In the genomic region with DNA sequence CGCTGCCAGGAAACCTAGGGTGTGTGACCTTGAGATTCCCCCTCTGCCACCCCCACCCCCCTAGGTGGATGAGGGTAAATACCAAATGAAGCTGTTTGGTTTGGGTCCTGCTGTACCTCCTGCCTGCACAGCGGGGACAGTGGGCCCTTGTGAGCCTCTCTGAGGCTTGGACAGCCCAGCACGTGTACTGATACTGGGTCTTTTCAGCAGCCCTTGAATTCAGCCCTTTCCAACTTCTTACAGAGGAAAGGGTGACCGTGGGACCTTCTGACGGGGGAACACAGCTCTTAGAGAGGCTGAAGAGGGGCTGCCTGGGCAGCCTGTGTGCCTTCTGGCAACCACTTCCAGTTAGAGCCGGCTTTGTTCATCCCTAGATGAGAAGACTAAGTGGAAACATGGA, we compare ENCODE assay signal across 16 mouse cellular contexts.
A peak's percentile ranks its signal among the peaks of the same experiment; 100 is the strongest.
DNase-seq lines count a peak whose midpoint lies in the region; ATAC-seq lines count a peak whose summit lies in the region.
"Had no signal": no experiment of that assay in that cellular context is flagged by ENCODE, and none has a peak within 500 bp of the region (broad histone marks: within the 10 kb centered on the region; RNA-seq: fewer than 3 reads in every experiment).

No protein-coding gene starts in this region.

- H3K9me3 ChIP-seq in hindbrain, embryonic 10.5 days = no peaks in the 10 kb centered on the region
- H3K9me3 ChIP-seq in hindbrain, embryonic 14.5 days (ENCODE audit: control insufficient read depth, low read length) = no peaks in the 10 kb centered on the region
- H3K9me3 ChIP-seq in midbrain, embryonic 12.5 days = no peaks in the 10 kb centered on the region
- no peaks in the 10 kb centered on the region for H3K9me3 ChIP-seq in midbrain, embryonic 13.5 days
- no peaks in the 10 kb centered on the region for H3K9me3 ChIP-seq in limb, embryonic 13.5 days
- H3K9me3 ChIP-seq: embryonic facial prominence, embryonic 15.5 days had no signal

- H3K4me2 ChIP-seq in hindbrain, embryonic 14.5 days (replicated peaks) = no peak overlapping the region
- no peak overlapping the region for H3K4me2 ChIP-seq in midbrain, embryonic 12.5 days (replicated peaks)
- H3K4me2 ChIP-seq in midbrain, embryonic 13.5 days (replicated peaks) = no peak overlapping the region
- no peak overlapping the region for H3K4me2 ChIP-seq in limb, embryonic 13.5 days (replicated peaks)
- H3K4me2 ChIP-seq: embryonic facial prominence, embryonic 15.5 days had no signal

- H3K27ac ChIP-seq in hindbrain, embryonic 10.5 days = peak overlapping the region; percentile 66
- H3K27ac ChIP-seq in hindbrain, embryonic 14.5 days = no peak overlapping the region
- peak overlapping the region; percentile 1; the same call in 1 of the 2 replicates for H3K27ac ChIP-seq in midbrain, embryonic 12.5 days (replicated peaks)
- H3K27ac ChIP-seq in midbrain, embryonic 13.5 days = no peak overlapping the region; the same call in 1 of the 2 replicates
- H3K27ac ChIP-seq in limb, embryonic 13.5 days = peak overlapping the region; percentile 53; the same call in 1 of the 2 replicates
- H3K27ac ChIP-seq: embryonic facial prominence, embryonic 15.5 days; gastrocnemius, adult 2 months; liver, embryonic 14.5 days had no signal

- H3K36me3 ChIP-seq in hindbrain, embryonic 10.5 days = peaks cover 6% of the 10 kb centered on the region
- 0 out of 2 replicates have a peak, but pooled peaks cover 4% of the 10 kb centered on the region for H3K36me3 ChIP-seq in hindbrain, embryonic 14.5 days (replicated peaks; ENCODE audit: control insufficient read depth, insufficient read depth)
- H3K36me3 ChIP-seq in midbrain, embryonic 12.5 days = no peaks in the 10 kb centered on the region
- peaks cover 5% of the 10 kb centered on the region; the same call in 1 of the 2 replicates for H3K36me3 ChIP-seq in midbrain, embryonic 13.5 days
- H3K36me3 ChIP-seq in limb, embryonic 13.5 days = no peaks in the 10 kb centered on the region
- H3K36me3 ChIP-seq: embryonic facial prominence, embryonic 15.5 days had no signal

- H3K27me3 ChIP-seq in hindbrain, embryonic 10.5 days (ENCODE audit: insufficient read depth, poor library complexity, severe bottlenecking) = no peaks in the 10 kb centered on the region
- H3K27me3 ChIP-seq in hindbrain, embryonic 14.5 days (ENCODE audit: control insufficient read depth, insufficient read depth, low read length) = no peaks in the 10 kb centered on the region
- no peaks in the 10 kb centered on the region for H3K27me3 ChIP-seq in midbrain, embryonic 12.5 days
- H3K27me3 ChIP-seq in midbrain, embryonic 13.5 days = no peaks in the 10 kb centered on the region
- no peaks in the 10 kb centered on the region for H3K27me3 ChIP-seq in limb, embryonic 13.5 days
- H3K27me3 ChIP-seq: embryonic facial prominence, embryonic 15.5 days had no signal

- H3K4me1 ChIP-seq in hindbrain, embryonic 10.5 days (replicated peaks) = peaks cover 56% of the 10 kb centered on the region
- peaks cover 25% of the 10 kb centered on the region for H3K4me1 ChIP-seq in hindbrain, embryonic 14.5 days (replicated peaks; ENCODE audit: control insufficient read depth, insufficient read depth, low read length)
- peaks cover 23% of the 10 kb centered on the region for H3K4me1 ChIP-seq in midbrain, embryonic 12.5 days
- H3K4me1 ChIP-seq in midbrain, embryonic 13.5 days (replicated peaks) = peaks cover 43% of the 10 kb centered on the region
- H3K4me1 ChIP-seq in limb, embryonic 13.5 days = peaks cover 66% of the 10 kb centered on the region

- no peak for DNase-seq in hindbrain, embryonic 10.5 days (ENCODE audit: low spot score)
- DNase-seq in hindbrain, embryonic 14.5 days (ENCODE audit: low spot score) = no peak
- DNase-seq in right cerebral cortex, adult 2 months (ENCODE audit: low spot score in 2 of 2) = no peak
- no peak for DNase-seq in frontal cortex, postnatal 25 days (ENCODE audit: low spot score in 2 of 2)
- DNase-seq: cerebellum, postnatal 36 days; gastrocnemius, adult 2 months; heart, adult 11 months; thymus, adult 2 months had no signal

- H3K4me3 ChIP-seq in hindbrain, embryonic 10.5 days = no peak overlapping the region
- no peak overlapping the region for H3K4me3 ChIP-seq in hindbrain, embryonic 14.5 days (replicated peaks; ENCODE audit: low read length)
- H3K4me3 ChIP-seq in midbrain, embryonic 12.5 days = no peak overlapping the region
- no peak overlapping the region for H3K4me3 ChIP-seq in midbrain, embryonic 13.5 days (replicated peaks)
- H3K4me3 ChIP-seq in limb, embryonic 13.5 days = no peak overlapping the region
- H3K4me3 ChIP-seq: embryonic facial prominence, embryonic 15.5 days; gastrocnemius, adult 2 months had no signal

- WGBS in hindbrain, embryonic 10.5 days = 75% methylated on average over 6 of the region's 6 CpGs
- WGBS in hindbrain, embryonic 14.5 days = 62% methylated on average over 6 of the region's 6 CpGs
- WGBS in midbrain, embryonic 12.5 days = 72% methylated on average over 6 of the region's 6 CpGs
- WGBS in midbrain, embryonic 13.5 days = 76% methylated on average over 6 of the region's 6 CpGs
- WGBS in limb, embryonic 13.5 days = 71% methylated on average over 6 of the region's 6 CpGs

- H3K9ac ChIP-seq in hindbrain, embryonic 14.5 days = no peak overlapping the region
- H3K9ac ChIP-seq in midbrain, embryonic 12.5 days (replicated peaks) = no peak overlapping the region
- no peak overlapping the region for H3K9ac ChIP-seq in midbrain, embryonic 13.5 days (replicated peaks)
- H3K9ac ChIP-seq in limb, embryonic 13.5 days = no peak overlapping the region
- H3K9ac ChIP-seq: embryonic facial prominence, embryonic 15.5 days; liver, embryonic 14.5 days had no signal

- no peak for ATAC-seq in hindbrain, embryonic 14.5 days (ENCODE audit: low FRiP score)
- ATAC-seq in midbrain, embryonic 12.5 days (ENCODE audit: low FRiP score, low read depth) = no peak
- no peak for ATAC-seq in midbrain, embryonic 13.5 days
- ATAC-seq in activated CD4-positive, CD25-positive, alpha-beta regulatory T cell, adult 4 months = peak; percentile 24
- ATAC-seq in limb, embryonic 13.5 days (ENCODE audit: low FRiP score, low read depth) = no peak
- ATAC-seq: forebrain, embryonic 14.5 days; lung, postnatal 0 days had no signal

Comparison
In these comparisons a context has a peak if more than half of its experiments do, and no peak if none do; other contexts are left out.
1. H3K27ac ChIP-seq: peak in hindbrain, embryonic 10.5 days (single experiment), midbrain, embryonic 12.5 days (single experiment) and limb, embryonic 13.5 days (single experiment); none in hindbrain, embryonic 14.5 days (single experiment) and midbrain, embryonic 13.5 days (single experiment).